Mouse (Mus musculus) small intestine, adult 2 months (tissue): Measurements from ENCODE around the gene Zcchc24. TPM values are rescaled to one million over a fixed set of nuclear protein-coding genes. Genes with fewer than 3 reads are reported as not detected.

Source experiments
- H3K27ac ChIP-seq: fragments of 200-500 bp; 2 replicates; pipeline ENCODE4 v1.5.1; 2012; ENCODE audit warnings: low read depth, low read length, control low read depth, inconsistent platforms; ENCODE audit not compliant: insufficient read depth
- H3K27me3 ChIP-seq: fragments of 200-500 bp; 2 replicates; pipeline ENCODE4 v1.6.1; 2012; ENCODE audit warnings: mild to moderate bottlenecking, moderate library complexity, low read length, inconsistent platforms; ENCODE audit not compliant: control insufficient read depth, insufficient read depth
- H3K36me3 ChIP-seq: fragments of 200-500 bp; 2 replicates; pipeline ENCODE4 v1.6.1; 2012; ENCODE audit warnings: mild to moderate bottlenecking, low read length, control low read depth, inconsistent platforms; ENCODE audit not compliant: control insufficient read depth, insufficient read depth
- H3K4me1 ChIP-seq: fragments of 200-500 bp; 2 replicates; pipeline ENCODE4 v1.6.1; 2012; ENCODE audit warnings: low read length, inconsistent platforms, mixed read lengths; ENCODE audit not compliant: control insufficient read depth, insufficient read depth, insufficient read length
- H3K4me3 ChIP-seq: fragments of 200-500 bp; 2 replicates; pipeline ENCODE4 v1.5.1; 2012; ENCODE audit warnings: low read depth, mild to moderate bottlenecking, control low read depth, inconsistent platforms, low read length, moderate library complexity
- CTCF ChIP-seq: fragments of 200-500 bp; IDR thresholded peaks from 2 replicates; pipeline ENCODE4 v1.5.1; 2012; ENCODE audit warnings: low read depth, mild to moderate bottlenecking, control low read depth, inconsistent platforms, low read length, moderate library complexity, mixed read lengths; ENCODE audit not compliant: insufficient replicate concordance, insufficient read length; ENCODE audit errors: extremely low read depth
- POLR2A ChIP-seq: fragments of 200-500 bp; IDR thresholded peaks from 2 replicates; pipeline ENCODE4 v1.6.1; 2012; ENCODE audit warnings: low read depth, mild to moderate bottlenecking, control low read depth, inconsistent platforms, low read length, moderate library complexity
- WGBS: fragments of 180-500 bp; shearing (Covaris S2); methylation state at CpG from one replicate; pipeline ENCODE4 v1.1.7; 2018; 5-methylcytosine and 5-hydroxymethylcytosine counted together
- polyA plus RNA-seq: library from polyadenylated mRNA; depleted of rRNA; stranded (reverse); fragments of >200 nt; gene quantifications from 2 replicates; pipeline ENCODE4 v1.2.3, GENCODE M21; 2012

Zcchc24 gene
- polyA plus RNA-seq, 1 experiment, result 10.1 TPM

GRCm38 (mm10) chr14:25755541-25755940, 13.3 kb downstream of the Zcchc24 start:
- WGBS, result 44% methylated on average over 4 of the region's 4 CpGs
- Histone ChIP-seq H3K36me3 (no peaks in the 10 kb centered on the region; the same call in 1 of the 2 replicates), H3K27ac (no peak overlapping the region), H3K27me3 (no peaks in the 10 kb centered on the region), H3K4me3 (no peak overlapping the region), H3K4me1 (peaks cover 15% of the 10 kb centered on the region)
- no peak for TF ChIP-seq POLR2A
- no peak for TF ChIP-seq CTCF

- Histone ChIP-seq H3K36me3 (no peaks in the 10 kb centered on the region; the same call in 1 of the 2 replicates), H3K4me3 (peak overlapping the region; percentile 28), H3K4me1 (peaks cover 14% of the 10 kb centered on the region), H3K27ac (peak overlapping the region; percentile 90), H3K27me3 (no peaks in the 10 kb centered on the region)
- WGBS, result 25% methylated on average over 19 of the region's 19 CpGs
- TF ChIP-seq POLR2A, result no peak
- TF ChIP-seq CTCF, result no peak
These were observed 14.0 kb downstream of the Zcchc24 start for GRCm38 (mm10) chr14:25754531-25755484.

- H3K4me3 ChIP-seq, result no peak overlapping the region
- H3K4me1 ChIP-seq, result peaks cover 11% of the 10 kb centered on the region
- no peaks in the 10 kb centered on the region; the same call in 1 of the 2 replicates for H3K36me3 ChIP-seq
- H3K27ac ChIP-seq, result no peak overlapping the region
- no peak for TF ChIP-seq POLR2A
- no peak for TF ChIP-seq CTCF
- WGBS, result 73% methylated on average over 5 of the region's 5 CpGs
- H3K27me3 ChIP-seq, result no peaks in the 10 kb centered on the region
These were observed 15.8 kb downstream of the Zcchc24 start for GRCm38 (mm10) chr14:25753021-25753420.

- WGBS, result 82% methylated on average over 5 of the region's 5 CpGs
- H3K36me3 ChIP-seq, result no peaks in the 10 kb centered on the region
- no peaks in the 10 kb centered on the region for H3K27me3 ChIP-seq
- no peak overlapping the region for H3K4me3 ChIP-seq
- H3K27ac ChIP-seq, result no peak overlapping the region
- TF ChIP-seq POLR2A (no peak), CTCF (no peak)
- peaks cover 20% of the 10 kb centered on the region for H3K4me1 ChIP-seq
These were observed 17.8 kb downstream of the Zcchc24 start for GRCm38 (mm10) chr14:25751067-25751466.

- H3K4me1 ChIP-seq, result peaks cover 24% of the 10 kb centered on the region
- no peak overlapping the region for H3K27ac ChIP-seq
- 54% methylated on average over 2 of the region's 2 CpGs for WGBS
These were observed 18.3 kb downstream of the Zcchc24 start for GRCm38 (mm10) chr14:25750448-25751015.

GRCm38 (mm10) chr14:25749143-25749909, 19.5 kb downstream of the Zcchc24 start:
- Histone ChIP-seq H3K4me1 (peaks cover 22% of the 10 kb centered on the region), H3K27ac (peak overlapping the region; percentile 15; the same call in 1 of the 2 replicates), H3K27me3 (no peaks in the 10 kb centered on the region), H3K36me3 (no peaks in the 10 kb centered on the region), H3K4me3 (no peak overlapping the region)
- 64% methylated on average over 13 of the region's 13 CpGs for WGBS
- no peak for TF ChIP-seq POLR2A
- no peak for TF ChIP-seq CTCF

More at GRCm38 (mm10) chr14:25750448-25751015, 18.3 kb downstream of the Zcchc24 start:
- no peak for TF ChIP-seq POLR2A
- TF ChIP-seq CTCF, result no peak
- no peaks in the 10 kb centered on the region for H3K27me3 ChIP-seq
- H3K36me3 ChIP-seq, result no peaks in the 10 kb centered on the region
- no peak overlapping the region for H3K4me3 ChIP-seq
